In genomic region chr11:89088754-89089153, GRCm38 (mm10) we compare ENCODE assay signal across 18 mouse cellular contexts. TPM values are rescaled to one million over a fixed set of nuclear protein-coding genes. Genes with fewer than 3 reads are reported as not detected.
DNase-seq lines count a peak whose midpoint lies in the region; ATAC-seq and TF ChIP-seq lines count a peak whose summit lies in the region.
"Had no signal": no experiment of that assay in that cellular context is flagged by ENCODE, and none has a peak within 500 bp of the region (broad histone marks: within the 10 kb centered on the region; RNA-seq: fewer than 3 reads in every experiment).

No protein-coding gene starts in this region.

- no peaks in the 10 kb centered on the region for H3K36me3 ChIP-seq in liver, embryonic 14.5 days (replicated peaks; ENCODE audit: control insufficient read depth, insufficient read depth, low read depth)
- no peaks in the 10 kb centered on the region for H3K36me3 ChIP-seq in heart, embryonic 10.5 days
- H3K36me3 ChIP-seq: embryonic facial prominence, embryonic 10.5 days; heart, embryonic 15.5 days; hindbrain, embryonic 15.5 days; midbrain, embryonic 12.5 days; neural tube, embryonic 12.5 days had no signal

- no peaks in the 10 kb centered on the region for H3K4me1 ChIP-seq in liver, embryonic 14.5 days (replicated peaks; ENCODE audit: control insufficient read depth in 2 of 2, insufficient read depth in 2 of 2, low read length in 1 of 2)
- peaks cover 23% of the 10 kb centered on the region for H3K4me1 ChIP-seq in bone marrow macrophage, adult 2 months (ENCODE audit: control insufficient read depth, insufficient read depth, low read length)
- H3K4me1 ChIP-seq in heart, embryonic 10.5 days: no peaks in the 10 kb centered on the region
- H3K4me1 ChIP-seq: embryonic facial prominence, embryonic 10.5 days; heart, embryonic 15.5 days; hindbrain, embryonic 15.5 days; midbrain, embryonic 12.5 days; neural tube, embryonic 12.5 days had no signal

- TF ChIP-seq CTCF in liver, embryonic 14.5 days (IDR thresholded peaks at IDR 0.05; ENCODE audit: low read depth): peak; percentile 74
- TF ChIP-seq CTCF in bone marrow macrophage, adult 2 months (IDR thresholded peaks at IDR 0.05; ENCODE audit: low read depth, low read length): peak; percentile 12; the same call in 1 of the 2 replicates

- TF ChIP-seq EP300 in liver, embryonic 14.5 days (IDR thresholded peaks at IDR 0.05; ENCODE audit: low read depth): no peak

- no peak overlapping the region for H3K9ac ChIP-seq in liver, embryonic 14.5 days (replicated peaks)
- H3K9ac ChIP-seq: heart, embryonic 15.5 days; hindbrain, embryonic 15.5 days; midbrain, embryonic 12.5 days; neural tube, embryonic 12.5 days had no signal

- H3K4me2 ChIP-seq in liver, embryonic 14.5 days (ENCODE audit: low read depth): no peak overlapping the region
- H3K4me2 ChIP-seq: heart, embryonic 15.5 days; hindbrain, embryonic 15.5 days; midbrain, embryonic 12.5 days; neural tube, embryonic 12.5 days had no signal

- no peak for ATAC-seq in CD4-positive, CD25-positive, alpha-beta regulatory T cell, adult 4 months
- ATAC-seq in liver, embryonic 14.5 days (ENCODE audit: insufficient read depth): no peak

- no peak for TF ChIP-seq POLR2A in bone marrow macrophage, adult 2 months (IDR thresholded peaks at IDR 0.05; ENCODE audit: borderline replicate concordance, low read depth, low read length)

- no peaks in the 10 kb centered on the region for H3K9me3 ChIP-seq in liver, embryonic 14.5 days (ENCODE audit: control insufficient read depth, low read length)
- H3K9me3 ChIP-seq in heart, embryonic 10.5 days: no peaks in the 10 kb centered on the region
- H3K9me3 ChIP-seq: embryonic facial prominence, embryonic 10.5 days; heart, embryonic 15.5 days; hindbrain, embryonic 15.5 days; midbrain, embryonic 12.5 days; neural tube, embryonic 12.5 days had no signal

- DNase-seq in CD4-positive, CD25-positive, alpha-beta regulatory T cell, adult 2 months (ENCODE audit: low read depth, low spot score): peak; percentile 56
- no peak for DNase-seq in liver, embryonic 14.5 days (ENCODE audit: low read depth in 3 of 3, low spot score in 3 of 3)
- no peak for DNase-seq in liver
- DNase-seq in B cell, adult 2 months: peak; percentile 42 to 48
- no peak for DNase-seq in right cerebral cortex, postnatal 25 days
- no peak for DNase-seq in heart, embryonic 10.5 days (ENCODE audit: low spot score)
- DNase-seq: adrenal gland, postnatal 36 days; cerebellum, adult 8-10 months; kidney, postnatal 10 days; right cerebral cortex, adult 18-20 months had no signal

- H3K27ac ChIP-seq in liver, embryonic 14.5 days: no peak overlapping the region
- no peak overlapping the region for H3K27ac ChIP-seq in bone marrow macrophage, adult 2 months (ENCODE audit: insufficient read depth, low read depth, low read length)
- no peak overlapping the region for H3K27ac ChIP-seq in heart, embryonic 10.5 days
- H3K27ac ChIP-seq: embryonic facial prominence, embryonic 10.5 days; heart, embryonic 15.5 days; hindbrain, embryonic 15.5 days; midbrain, embryonic 12.5 days; neural tube, embryonic 12.5 days had no signal

- no peak overlapping the region for H3K4me3 ChIP-seq in liver, embryonic 14.5 days (ENCODE audit: insufficient read depth in 1 of 2, low read depth in 2 of 2, low read length in 2 of 2)
- H3K4me3 ChIP-seq in bone marrow macrophage, adult 2 months (ENCODE audit: insufficient read depth, low read length): no peak overlapping the region
- no peak overlapping the region for H3K4me3 ChIP-seq in heart, embryonic 10.5 days
- H3K4me3 ChIP-seq: embryonic facial prominence, embryonic 10.5 days; heart, embryonic 15.5 days; hindbrain, embryonic 15.5 days; midbrain, embryonic 12.5 days; neural tube, embryonic 12.5 days had no signal

- no peaks in the 10 kb centered on the region for H3K27me3 ChIP-seq in liver, embryonic 14.5 days (ENCODE audit: control insufficient read depth, insufficient read depth, low read length)
- H3K27me3 ChIP-seq in heart, embryonic 10.5 days (ENCODE audit: insufficient read depth, poor library complexity, severe bottlenecking): no peaks in the 10 kb centered on the region
- H3K27me3 ChIP-seq: heart, embryonic 15.5 days; hindbrain, embryonic 15.5 days; midbrain, embryonic 12.5 days; neural tube, embryonic 12.5 days had no signal

- 74% methylated on average over 4 of the region's 4 CpGs for WGBS in liver, embryonic 14.5 days (ENCODE audit: insufficient replicate concordance)
- 91% methylated on average over 4 of the region's 4 CpGs for WGBS in heart, embryonic 10.5 days

RNA-seq across cellular contexts. Expression of gene Gm525, which starts 15.1 kb away (rescaled TPM):
- not detected for polyA plus RNA-seq in CD4-positive, CD25-positive, alpha-beta regulatory T cell, adult 4 months (2017; shearing (Covaris generic))
- not detected in 2 replicates for polyA plus RNA-seq in liver, embryonic 14.5 days (2012; rRNA removed)
- not detected in 2 replicates for polyA plus RNA-seq in liver, embryonic 14.5 days (2014; fragmentation: Nextera tagmentation; extraction: Ambion mirVana)
- not detected in 2 replicates for polyA plus RNA-seq in bone marrow macrophage, adult 2 months (2012; ENCODE audit: insufficient read depth, insufficient read length, missing spikeins)
- not detected in 2 replicates for polyA plus RNA-seq in heart, embryonic 10.5 days (2016; fragmentation: Nextera tagmentation; extraction: Ambion mirVana)
- polyA plus RNA-seq: embryonic facial prominence, embryonic 10.5 days; forebrain, embryonic 11.5 days; hindbrain, embryonic 15.5 days; midbrain, embryonic 12.5 days; neural tube, embryonic 12.5 days had no signal

RNA-seq across cellular contexts. Expression of gene Dgke, which starts 22.1 kb away (rescaled TPM):
- 1 to 10 TPM; 4.6 to 7.3 TPM for polyA plus RNA-seq in CD4-positive, CD25-positive, alpha-beta regulatory T cell, adult 4 months (2017; shearing (Covaris generic))
- polyA plus RNA-seq in liver, embryonic 14.5 days (2012; rRNA removed): 0.55 and 0.63 TPM in 2 replicates
- polyA plus RNA-seq in liver, embryonic 14.5 days (2014; fragmentation: Nextera tagmentation; extraction: Ambion mirVana): 0.37 and 0.39 TPM in 2 replicates
- 3.4 and 4.4 TPM in 2 replicates for polyA plus RNA-seq in bone marrow macrophage, adult 2 months (2012; ENCODE audit: insufficient read depth, insufficient read length, missing spikeins)
- 5.3 and 8.1 TPM in 2 replicates for polyA plus RNA-seq in heart, embryonic 10.5 days (2016; fragmentation: Nextera tagmentation; extraction: Ambion mirVana)

Comparison
In these comparisons a context has a peak if more than half of its experiments do, and no peak if none do; other contexts are left out.
1. DNase-seq: peak in CD4-positive, CD25-positive, alpha-beta regulatory T cell, adult 2 months (single experiment) and B cell, adult 2 months (2 of 2); none in liver, embryonic 14.5 days (0 of 3), liver (single experiment), right cerebral cortex, postnatal 25 days (single experiment) and heart, embryonic 10.5 days (single experiment).